Mouse (Mus musculus) MEL (cell line): ENCODE data around the gene Armc7. TPM values are rescaled to one million over a fixed set of nuclear protein-coding genes. Genes with fewer than 3 reads are reported as not detected.
A peak's percentile ranks its signal among the peaks of the same experiment; 100 is the strongest.

Source experiments
- DNase-seq: peaks from one replicate; pipeline ENCODE4 v3.0.0; 2011; ENCODE audit warnings: low read depth, low spot score
- H3K27ac ChIP-seq: 2 replicates; pipeline ENCODE4 v1.5.1; 2012; ENCODE audit warnings: low read depth, mild to moderate bottlenecking, control low read depth, low read length, moderate library complexity; ENCODE audit not compliant: control insufficient read depth
- H3K27me3 ChIP-seq, 2 experiments: fragments of 150-350 bp in 1 of 2; sonication (generic) in 1 of 2; 2 replicates each; pipeline ENCODE4 v1.6.1; 2012; ENCODE audit warnings: low read length in 2 of 2, mild to moderate bottlenecking in 2 of 2, improper control_type of control experiment in 1 of 2, moderate library complexity in 1 of 2; ENCODE audit not compliant: insufficient read depth in 2 of 2, control insufficient read depth in 1 of 2
- H3K36me3 ChIP-seq, 2 experiments: 2 replicates each; pipeline ENCODE4 v1.6.1; 2012 to 2014; ENCODE audit warnings: low read length in 2 of 2, improper control_type of control experiment in 1 of 2, inconsistent platforms in 1 of 2, mild to moderate bottlenecking in 1 of 2; ENCODE audit not compliant: insufficient read depth in 2 of 2, control insufficient read depth in 1 of 2
- H3K4me1 ChIP-seq, 2 experiments: fragments of 150-350 bp in 1 of 2; sonication (generic) in 1 of 2; 2 replicates each; pipeline ENCODE4 v1.6.1; 2012; ENCODE audit warnings: low read length in 2 of 2, improper control_type of control experiment in 1 of 2, mild to moderate bottlenecking in 1 of 2; ENCODE audit not compliant: insufficient read depth in 2 of 2, control insufficient read depth in 1 of 2
- H3K4me3 ChIP-seq, 2 experiments: fragments of 150-350 bp in 1 of 2; sonication (generic) in 1 of 2; 2 replicates each; pipeline ENCODE4 v1.5.1; 2012; ENCODE audit warnings: low read depth in 2 of 2, low read length in 2 of 2, mild to moderate bottlenecking in 2 of 2, moderate library complexity in 2 of 2, control low read depth in 1 of 2, improper control_type of control experiment in 1 of 2; ENCODE audit not compliant: control insufficient read depth in 1 of 2, insufficient read depth in 1 of 2
- H3K79me2 ChIP-seq: 2 replicates; pipeline ENCODE4 v1.6.1; 2012; ENCODE audit warnings: mild to moderate bottlenecking, low read length, moderate library complexity; ENCODE audit not compliant: control insufficient read depth, poor library complexity, insufficient read depth
- H3K9ac ChIP-seq: 2 replicates; pipeline ENCODE4 v1.6.1; 2012; ENCODE audit warnings: low read depth, mild to moderate bottlenecking, control low read depth, low read length, moderate library complexity; ENCODE audit not compliant: control insufficient read depth, poor library complexity, severe bottlenecking
- H3K9me3 ChIP-seq: fragments of 150-350 bp; sonication (generic); replicated peaks from 2 replicates; pipeline ENCODE4 v1.6.1; 2012; ENCODE audit warnings: mild to moderate bottlenecking, low read length, improper control_type of control experiment, moderate library complexity; ENCODE audit not compliant: insufficient read depth
- CHD1 ChIP-seq: IDR thresholded peaks from 2 replicates; pipeline ENCODE4 v1.6.1; 2012; ENCODE audit warnings: low read depth, mild to moderate bottlenecking, inconsistent platforms, low read length, improper control_type of control experiment
- CHD2 ChIP-seq: IDR thresholded peaks from 2 replicates; pipeline ENCODE4 v1.6.1; 2011; ENCODE audit warnings: low read length, improper control_type of control experiment
- CTCF ChIP-seq, 3 experiments: IDR thresholded peaks in 2 of 3; conservative IDR thresholded peaks in 1 of 3; 2 replicates each; pipeline ENCODE4 v1.5.1; 2011 to 2012; ENCODE audit warnings: low read length in 3 of 3, low read depth in 2 of 3, mild to moderate bottlenecking in 2 of 3, improper control_type of control experiment in 1 of 3, inconsistent platforms in 1 of 3, mixed read lengths in 1 of 3, moderate library complexity in 1 of 3; ENCODE audit not compliant: control insufficient read depth in 1 of 3, insufficient read depth in 1 of 3, poor library complexity in 1 of 3, severe bottlenecking in 1 of 3
- E2F4 ChIP-seq: IDR thresholded peaks from 2 replicates; pipeline ENCODE4 v1.6.1; 2011; ENCODE audit warnings: low read depth, low read length, improper control_type of control experiment, borderline replicate concordance
- ELF1 ChIP-seq: IDR thresholded peaks from 2 replicates; pipeline ENCODE4 v1.6.1; 2014; ENCODE audit warnings: low read depth, mild to moderate bottlenecking, inconsistent platforms, low read length, improper control_type of control experiment, moderate library complexity
- EP300 ChIP-seq, 2 experiments: IDR thresholded peaks; 2 replicates each; pipeline ENCODE4 v1.6.1; 2011; ENCODE audit warnings: improper control_type of control experiment in 2 of 2, low read length in 2 of 2, low read depth in 1 of 2, mild to moderate bottlenecking in 1 of 2
- GABPA ChIP-seq: IDR thresholded peaks from 2 replicates; pipeline ENCODE4 v1.6.1; 2012; ENCODE audit warnings: low read depth, mild to moderate bottlenecking, inconsistent platforms, low read length, improper control_type of control experiment, moderate library complexity
- GATA1 ChIP-seq: IDR thresholded peaks from 2 replicates; pipeline ENCODE4 v1.6.1; 2011; ENCODE audit warnings: low read depth, low read length, improper control_type of control experiment
- HCFC1 ChIP-seq: IDR thresholded peaks from 2 replicates; pipeline ENCODE4 v1.6.1; 2012; ENCODE audit warnings: low read depth, mild to moderate bottlenecking, inconsistent platforms, low read length, improper control_type of control experiment, moderate library complexity
- JUND ChIP-seq: IDR thresholded peaks from 2 replicates; pipeline ENCODE4 v1.6.1; 2011; ENCODE audit warnings: low read depth, mild to moderate bottlenecking, improper control_type of control experiment, low read length
- KAT2A ChIP-seq: conservative IDR thresholded peaks from 2 replicates; pipeline ENCODE4 v1.6.1; 2012; ENCODE audit warnings: low read depth, low read length, improper control_type of control experiment, inconsistent platforms
- MEF2A ChIP-seq: IDR thresholded peaks from 2 replicates; pipeline ENCODE4 v1.6.1; 2014; ENCODE audit warnings: low read depth, mild to moderate bottlenecking, inconsistent platforms, low read length, improper control_type of control experiment; ENCODE audit not compliant: poor library complexity, insufficient replicate concordance, severe bottlenecking; ENCODE audit errors: extremely low read depth
- MXI1 ChIP-seq: IDR thresholded peaks from 2 replicates; pipeline ENCODE4 v1.6.1; 2011; ENCODE audit warnings: mild to moderate bottlenecking, low read depth, low read length, improper control_type of control experiment
- NELFE ChIP-seq: IDR thresholded peaks from 2 replicates; pipeline ENCODE4 v1.6.1; 2011; ENCODE audit warnings: low read depth, low read length, improper control_type of control experiment
- NRF1 ChIP-seq: IDR thresholded peaks from 2 replicates; pipeline ENCODE4 v1.6.1; 2014; ENCODE audit warnings: low read depth, mild to moderate bottlenecking, inconsistent platforms, low read length, improper control_type of control experiment, moderate library complexity; ENCODE audit not compliant: poor library complexity, insufficient read depth, severe bottlenecking
- POLR2A ChIP-seq, 2 experiments: IDR thresholded peaks; 2 replicates each; pipeline ENCODE4 v1.6.1; 2011 to 2012; ENCODE audit warnings: low read length in 2 of 2, mild to moderate bottlenecking in 2 of 2, control low read depth in 1 of 2, improper control_type of control experiment in 1 of 2, low read depth in 1 of 2, moderate library complexity in 1 of 2; ENCODE audit not compliant: control insufficient read depth in 1 of 2, insufficient read depth in 1 of 2, poor library complexity in 1 of 2
- POLR2AphosphoS2 ChIP-seq: IDR thresholded peaks from 2 replicates; pipeline ENCODE4 v1.6.1; 2011; ENCODE audit warnings: low read length, improper control_type of control experiment
- RAD21 ChIP-seq: IDR thresholded peaks from 2 replicates; pipeline ENCODE4 v1.6.1; 2011; ENCODE audit warnings: mild to moderate bottlenecking, low read depth, low read length, improper control_type of control experiment
- RCOR1 ChIP-seq: IDR thresholded peaks from 2 replicates; pipeline ENCODE4 v1.6.1; 2012; ENCODE audit warnings: low read depth, mild to moderate bottlenecking, inconsistent platforms, low read length, improper control_type of control experiment
- SIN3A ChIP-seq: IDR thresholded peaks from 2 replicates; pipeline ENCODE4 v1.6.1; 2012; ENCODE audit warnings: low read length, improper control_type of control experiment, inconsistent platforms
- SMC3 ChIP-seq: IDR thresholded peaks from 2 replicates; pipeline ENCODE4 v1.6.1; 2011; ENCODE audit warnings: low read depth, low read length, improper control_type of control experiment
- TAL1 ChIP-seq: IDR thresholded peaks from 2 replicates; pipeline ENCODE4 v1.6.1; 2012; ENCODE audit warnings: mild to moderate bottlenecking, inconsistent platforms, low read length, moderate library complexity, mixed read lengths
- TBP ChIP-seq: IDR thresholded peaks from 2 replicates; pipeline ENCODE4 v1.8.0; 2011; ENCODE audit warnings: low read depth, low read length, improper control_type of control experiment
- TCF12 ChIP-seq: IDR thresholded peaks from 2 replicates; pipeline ENCODE4 v1.6.1; 2014; ENCODE audit warnings: low read depth, mild to moderate bottlenecking, inconsistent platforms, low read length, improper control_type of control experiment, moderate library complexity
- UBTF ChIP-seq: IDR thresholded peaks from 2 replicates; pipeline ENCODE4 v1.6.1; 2012; ENCODE audit warnings: low read depth, mild to moderate bottlenecking, inconsistent platforms, low read length, improper control_type of control experiment, moderate library complexity, borderline replicate concordance; ENCODE audit not compliant: insufficient read depth
- USF1 ChIP-seq: IDR thresholded peaks from 2 replicates; pipeline ENCODE4 v1.6.1; 2014; ENCODE audit warnings: low read depth, mild to moderate bottlenecking, inconsistent platforms, low read length, improper control_type of control experiment, moderate library complexity
- USF2 ChIP-seq, 2 experiments: IDR thresholded peaks; 2 replicates each; pipeline ENCODE4 v1.6.1; 2011 to 2012; ENCODE audit warnings: improper control_type of control experiment in 2 of 2, low read length in 2 of 2, borderline replicate concordance in 1 of 2, inconsistent platforms in 1 of 2, low read depth in 1 of 2, mild to moderate bottlenecking in 1 of 2; ENCODE audit not compliant: insufficient read depth in 1 of 2
- ZC3H11A ChIP-seq: IDR thresholded peaks from 2 replicates; pipeline ENCODE4 v1.6.1; 2012; ENCODE audit warnings: low read depth, mild to moderate bottlenecking, inconsistent platforms, low read length, improper control_type of control experiment
- ZKSCAN1 ChIP-seq: IDR thresholded peaks from 2 replicates; pipeline ENCODE4 v1.6.1; 2012; ENCODE audit warnings: low read depth, mild to moderate bottlenecking, inconsistent platforms, low read length, improper control_type of control experiment, moderate library complexity
- ZNF384 ChIP-seq: IDR thresholded peaks from 2 replicates; pipeline ENCODE4 v1.6.1; 2012; ENCODE audit warnings: low read depth, mild to moderate bottlenecking, inconsistent platforms, low read length, improper control_type of control experiment
- polyA plus RNA-seq, 2 experiments: library from polyadenylated mRNA; stranded (reverse) in 1 of 2; unstranded in 1 of 2; fragments of >175 nt in 1 of 2; fragments of >200 nt in 1 of 2; gene quantifications; 2 replicates each; pipeline versions ENCODE4 v1.2.1 to v1.2.4; 2012; ENCODE audit warnings: low replicate concordance in 2 of 2, low read depth in 1 of 2; ENCODE audit not compliant: insufficient read length in 2 of 2, insufficient read depth in 1 of 2, missing spikeins in 1 of 2
- total RNA-seq: library from RNA; depleted of rRNA; stranded (reverse); fragments of 300-350 nt; gene quantifications from 2 replicates; pipeline ENCODE4 v1.2.3, GENCODE M21; 2012

Armc7 gene
- total and polyA plus RNA-seq, 3 experiments: 9.1 to 13.1 TPM; not detected in 1

GRCm38 (mm10) chr11:115483278-115483677 lies 7.8 kb downstream of the Armc7 start (continued):
- no peak for TF ChIP-seq RCOR1
- no peak for TF ChIP-seq JUND
- no peak for TF ChIP-seq CTCF (IDR thresholded peaks at IDR 0.05 in 2 of 3, conservative IDR thresholded peaks at IDR 0.05 in 1 of 3; ENCODE audit: control insufficient read depth in 1 of 3, insufficient read depth in 1 of 3, low read depth in 2 of 3, low read length in 3 of 3, poor library complexity in 1 of 3, severe bottlenecking in 1 of 3)

- Histone ChIP-seq H3K27me3 (no peaks in the 10 kb centered on the region), H3K4me3 (no peak overlapping the region), H3K36me3 (peaks cover 2 to 10% of the 10 kb centered on the region in 2 experiments; a peak in 3 of 4 replicates), H3K9ac (no peak overlapping the region), H3K9me3 (no peaks in the 10 kb centered on the region), H3K4me1 (peaks cover 2 to 5% of the 10 kb centered on the region in 2 experiments), H3K79me2 (no peaks in the 10 kb centered on the region; the same call in 1 of the 2 replicates), H3K27ac (no peak overlapping the region)
- peak; percentile 86 for DNase-seq
- TF ChIP-seq MXI1: no peak
- TF ChIP-seq TBP: no peak
- 0 out of 2 replicates have a peak, but pooled peaks have one; percentile 32 for TF ChIP-seq JUND
- peak; percentile 85 for TF ChIP-seq ZC3H11A
- no peak for TF ChIP-seq NELFE
- no peak for TF ChIP-seq KAT2A
- peak; percentile 90 for TF ChIP-seq SMC3
- peak; percentile 88 for TF ChIP-seq RAD21
- no peak for TF ChIP-seq POLR2A (IDR thresholded peaks at IDR 0.05; ENCODE audit: control insufficient read depth in 1 of 2, insufficient read depth in 1 of 2, low read depth in 1 of 2, low read length in 2 of 2, poor library complexity in 1 of 2)
- TF ChIP-seq SIN3A: peak; percentile 65; the same call in 1 of the 2 replicates
- no peak for TF ChIP-seq USF1
- TF ChIP-seq EP300 (IDR thresholded peaks at IDR 0.05; ENCODE audit: low read depth in 1 of 2, low read length in 2 of 2): no peak
- no peak; the same call in 1 of the 2 replicates for TF ChIP-seq GATA1
- TF ChIP-seq POLR2AphosphoS2: no peak
- peak; percentile 90 to 93 (median 93) for TF ChIP-seq CTCF (IDR thresholded peaks at IDR 0.05 in 2 of 3, conservative IDR thresholded peaks at IDR 0.05 in 1 of 3; ENCODE audit: control insufficient read depth in 1 of 3, insufficient read depth in 1 of 3, low read depth in 2 of 3, low read length in 3 of 3, poor library complexity in 1 of 3, severe bottlenecking in 1 of 3)
- TF ChIP-seq ELF1: no peak
- TF ChIP-seq ZNF384: peak; percentile 66; the same call in 1 of the 2 replicates
Observed at GRCm38 (mm10) chr11:115483726-115484125, 8.3 kb downstream of the Armc7 start.

GRCm38 (mm10) chr11:115485155-115485554 lies 9.7 kb downstream of the Armc7 start:
- Histone ChIP-seq H3K9me3 (no peaks in the 10 kb centered on the region), H3K36me3 (peaks cover 2 to 5% of the 10 kb centered on the region in 2 experiments; a peak in 3 of 4 replicates), H3K4me3 (no peak overlapping the region), H3K4me1 (no peaks in the 10 kb centered on the region; a peak in 1 of 4 replicates), H3K9ac (no peak overlapping the region), H3K79me2 (no peaks in the 10 kb centered on the region), H3K27me3 (no peaks in the 10 kb centered on the region), H3K27ac (no peak overlapping the region)
- no peak for DNase-seq
- TF ChIP-seq E2F4: no peak
- no peak for TF ChIP-seq EP300 (IDR thresholded peaks at IDR 0.05; ENCODE audit: low read depth in 1 of 2, low read length in 2 of 2)
- no peak for TF ChIP-seq GABPA
- TF ChIP-seq MEF2A: no peak
- TF ChIP-seq UBTF: no peak
- no peak for TF ChIP-seq CHD1
- TF ChIP-seq CHD2: no peak
- no peak for TF ChIP-seq ZKSCAN1
- no peak for TF ChIP-seq TAL1
- TF ChIP-seq USF2 (IDR thresholded peaks at IDR 0.05; ENCODE audit: borderline replicate concordance in 1 of 2, insufficient read depth in 1 of 2, low read depth in 1 of 2, low read length in 2 of 2): no peak
- no peak for TF ChIP-seq TCF12
- TF ChIP-seq HCFC1: no peak
- no peak for TF ChIP-seq NRF1
- no peak for TF ChIP-seq CTCF (IDR thresholded peaks at IDR 0.05 in 2 of 3, conservative IDR thresholded peaks at IDR 0.05 in 1 of 3; ENCODE audit: control insufficient read depth in 1 of 3, insufficient read depth in 1 of 3, low read depth in 2 of 3, low read length in 3 of 3, poor library complexity in 1 of 3, severe bottlenecking in 1 of 3)
